Mouse (Mus musculus) left cerebral cortex, postnatal 4 days (tissue): ENCODE data around the gene Zbtb5. TPM values are rescaled to one million over a fixed set of nuclear protein-coding genes. Genes with fewer than 3 reads are reported as not detected.
"Not testable (repeated sequence)": the region's sequence is repeated elsewhere in the genome, so short reads cannot be mapped to it uniquely, and the experiment has no call there.

Experiments
- DNase-seq: peaks from one replicate; pipeline ENCODE4 v3.0.0-alpha.2; 2022
- intact Hi-C: fragments of 180-260 bp; cut with DNase I; formaldehyde crosslinking; loops from one replicate; pipeline ENCODE4 v1.15.1; 2025
- total RNA-seq, 2 experiments: library from RNA; stranded (reverse); gene quantifications; 2 replicates each; pipeline ENCODE4 v1.2.3; 2021

Gene Zbtb5
- 10 to 100 TPM; 30.9 to 33.0 TPM for total RNA-seq

DNA sequence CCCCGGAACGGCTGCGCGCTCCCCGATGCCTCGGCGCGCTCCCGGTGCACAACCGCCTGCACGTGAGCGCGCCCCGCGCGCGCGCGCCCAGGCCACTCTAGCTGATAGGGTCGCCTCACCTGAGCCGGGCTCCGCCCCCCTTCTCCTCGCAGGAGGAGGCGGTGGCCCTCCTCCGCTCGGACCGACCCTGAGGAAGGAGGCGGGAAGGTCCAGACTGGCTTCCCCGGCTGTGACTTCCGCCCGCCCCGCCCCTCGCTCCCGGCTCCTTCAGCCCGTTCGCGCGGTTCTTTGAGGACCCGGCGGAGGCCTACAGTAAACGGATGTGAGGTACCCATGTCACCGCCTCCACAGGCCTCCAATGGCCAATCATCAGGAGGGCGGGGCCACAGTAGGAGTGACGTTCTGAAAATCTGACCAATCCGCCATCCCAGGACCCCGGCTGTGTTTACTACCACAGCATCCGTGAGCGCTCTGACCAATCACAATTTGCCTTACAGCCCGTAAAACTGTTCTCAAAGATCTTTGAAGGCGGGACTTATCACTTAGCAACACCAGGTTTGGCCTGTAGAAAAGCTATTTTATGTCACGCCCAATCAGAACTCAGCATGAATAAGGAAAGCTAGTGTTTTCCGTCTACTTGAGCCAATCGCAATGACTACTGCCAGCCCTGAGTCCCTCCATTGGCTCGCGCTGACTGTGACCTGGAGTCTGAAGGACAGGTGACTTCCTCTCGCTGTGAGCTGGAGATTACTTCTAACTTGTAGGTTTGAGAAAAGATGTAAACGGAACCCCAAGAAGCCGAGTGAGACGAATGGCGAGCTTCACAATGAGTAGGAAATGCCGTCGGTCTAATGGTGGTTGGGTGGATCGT is at the start of gene Zbtb5:
Gene Zbtb5 (minus strand): TSS at position 308 of the 871 bp plus-strand sequence.
- intact Hi-C loops = no loop called here
- peak; percentile 100 for DNase-seq

- DNase-seq = peak; percentile 21
- intact Hi-C loops = no loop called here
Measured at GRCm38 (mm10) chr4:45055451-45055850, 43.2 kb upstream of the Zbtb5 start.

GRCm38 (mm10) chr4:45054862-45055261 is 42.6 kb upstream of the Zbtb5 start:
- DNase-seq = no peak
- intact Hi-C loops = no loop called here

- peak; percentile 30 for DNase-seq
- intact Hi-C loops = no loop called here
Measured at GRCm38 (mm10) chr4:45047956-45048355, 35.7 kb upstream of the Zbtb5 start.

GRCm38 (mm10) chr4:45047286-45047887 is 35.2 kb upstream of the Zbtb5 start:
- peak; percentile 70 for DNase-seq
- intact Hi-C loops = no loop called here

DNA sequence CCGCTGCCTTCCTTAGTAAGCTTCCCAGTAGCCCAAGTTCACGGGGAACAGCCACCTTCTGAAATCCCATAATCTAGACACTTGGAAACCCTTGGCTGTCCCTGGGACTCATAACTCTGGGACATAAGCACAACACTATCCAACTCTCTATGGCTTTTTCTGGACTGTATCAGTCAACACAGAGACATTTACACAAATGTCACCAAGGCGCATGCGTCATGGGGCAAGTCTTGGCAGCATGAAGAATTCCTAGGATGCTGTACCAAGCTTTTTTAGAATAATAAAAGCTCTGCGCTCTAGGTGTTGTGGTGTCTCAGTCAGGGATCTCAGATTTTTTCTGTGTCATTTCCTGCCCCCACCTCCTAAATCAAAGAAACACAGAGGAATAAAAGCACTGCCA is 34.5 kb upstream of the Zbtb5 start:
- DNase-seq = no peak
- intact Hi-C loops = no loop called here

DNA sequence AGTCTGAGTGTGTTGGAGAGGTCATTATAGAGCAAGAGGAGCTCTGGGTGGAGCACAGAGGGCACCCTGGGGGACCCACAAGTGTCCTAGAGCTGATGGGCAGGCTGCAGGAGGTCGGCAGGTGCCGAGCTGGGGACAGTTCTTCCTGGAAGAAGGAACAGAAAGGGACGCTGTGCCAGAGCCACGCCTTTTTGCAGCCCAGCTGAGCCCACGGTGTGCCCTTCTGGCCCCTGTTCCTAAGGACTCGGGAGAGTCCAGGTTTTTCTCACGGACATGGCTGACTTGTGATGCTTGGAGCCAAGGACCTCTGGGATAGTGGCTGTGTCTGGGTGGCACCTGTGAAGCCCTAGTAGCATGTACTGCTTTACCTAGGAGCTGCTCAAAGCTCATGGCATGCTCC is 28.6 kb upstream of the Zbtb5 start:
- intact Hi-C loops = no loop called here
- no peak for DNase-seq

GRCm38 (mm10) chr4:45039546-45039945 is 27.3 kb upstream of the Zbtb5 start:
- DNase-seq = not testable (repeated sequence)
- intact Hi-C loops = loop anchor here (10.0 kb wide), 1 partner anchor 265 kb away; no protein-coding TSS in a partner anchor

GRCm38 (mm10) chr4:45038879-45039278 is 26.7 kb upstream of the Zbtb5 start:
- peak; percentile 21 for DNase-seq
- intact Hi-C loops = loop anchor here (10.0 kb wide), 1 partner anchor 266 kb away; no protein-coding TSS in a partner anchor

DNA sequence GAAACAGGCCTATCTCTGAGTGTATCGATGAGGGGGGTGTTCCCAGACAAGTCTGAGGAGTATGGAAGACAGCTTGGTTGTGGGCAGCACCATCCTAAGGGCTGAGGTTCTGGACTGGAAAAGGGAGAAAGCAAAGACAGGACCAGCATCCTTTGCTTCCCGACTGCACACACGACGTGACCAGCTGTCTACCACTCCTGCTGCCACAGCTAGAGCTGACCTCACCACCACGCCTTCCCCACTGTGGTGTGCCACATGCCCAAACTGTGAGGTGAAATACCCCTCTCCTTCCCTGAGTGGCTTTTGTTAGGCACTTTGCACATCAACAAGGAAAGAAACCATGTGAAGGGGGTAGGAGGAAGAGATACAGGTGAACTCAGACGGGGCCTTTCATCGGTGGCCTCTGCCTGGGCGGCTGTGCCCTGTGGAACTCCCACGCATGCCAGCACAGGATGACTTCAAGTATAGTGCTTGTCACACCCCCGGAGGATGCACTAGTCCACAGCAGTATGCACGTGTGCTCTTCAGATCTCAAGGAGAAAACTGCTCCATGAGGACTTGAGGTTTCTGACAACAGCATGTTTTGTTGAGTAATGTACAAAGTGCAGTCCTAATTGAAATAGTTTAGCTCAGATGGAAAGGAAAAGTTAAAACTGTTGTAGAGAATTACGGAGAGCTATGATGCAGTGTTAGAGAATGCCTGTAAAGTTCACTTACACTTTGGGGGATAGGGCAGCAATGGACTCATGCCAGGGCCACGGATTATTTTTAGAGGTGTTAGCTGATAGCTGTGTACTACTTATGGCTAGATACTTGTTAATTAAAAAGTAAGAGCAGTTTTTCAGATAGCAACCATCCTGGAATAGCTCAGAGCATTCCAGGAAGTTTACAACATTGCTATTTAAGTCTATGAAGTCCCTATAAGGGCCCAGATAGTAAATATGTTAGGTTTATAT is 25.5 kb upstream of the Zbtb5 start:
- no peak for DNase-seq
- intact Hi-C loops = loop anchor here (10.0 kb wide), 1 partner anchor 267 kb away; no protein-coding TSS in a partner anchor

- intact Hi-C loops = loop anchor here (10.0 kb wide), 1 partner anchor 268 kb away; no protein-coding TSS in a partner anchor
Measured at GRCm38 (mm10) chr4:45036571-45036970, 24.4 kb upstream of the Zbtb5 start.

GRCm38 (mm10) chr4:45036048-45036447 is 23.8 kb upstream of the Zbtb5 start:
- no peak for DNase-seq
- intact Hi-C loops = loop anchor here (10.0 kb wide), 1 partner anchor 269 kb away; no protein-coding TSS in a partner anchor

More at GRCm38 (mm10) chr4:45036571-45036970, 24.4 kb upstream of the Zbtb5 start:
- no peak for DNase-seq

- DNase-seq = peak; percentile 37
- intact Hi-C loops = loop anchor here (10.0 kb wide), 1 partner anchor 270 kb away; no protein-coding TSS in a partner anchor
Measured at GRCm38 (mm10) chr4:45034693-45035628, 22.7 kb upstream of the Zbtb5 start.

DNA sequence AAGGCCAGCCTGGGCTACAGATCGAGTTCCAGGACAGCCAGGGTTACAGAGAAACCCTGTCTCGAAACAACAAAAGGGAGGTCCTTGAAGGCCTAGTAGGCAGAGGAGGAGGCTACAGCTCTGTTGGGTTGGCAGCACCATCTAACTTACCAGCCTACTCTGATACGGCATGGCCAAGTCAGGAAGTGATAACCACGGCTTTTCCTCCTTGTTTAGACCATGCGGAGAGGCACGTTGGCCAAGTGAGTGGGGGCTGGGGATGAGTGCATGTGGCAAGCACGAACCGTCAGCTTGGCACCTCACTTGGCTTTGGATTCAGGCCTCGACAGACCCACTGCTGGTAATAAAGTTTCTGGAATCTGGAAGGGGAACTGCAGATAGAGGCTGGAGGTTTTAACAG is 20.4 kb upstream of the Zbtb5 start:
- no peak for DNase-seq

GRCm38 (mm10) chr4:45026459-45026858 is 14.2 kb upstream of the Zbtb5 start:
- DNase-seq = no peak
- intact Hi-C loops = no loop called here

More for the DNA sequence above, 20.4 kb upstream of the Zbtb5 start:
- intact Hi-C loops = loop anchor here (10.0 kb wide), 1 partner anchor 272 kb away; no protein-coding TSS in a partner anchor

- intact Hi-C loops = loop anchor here (5.0 kb wide), 2 partner anchors 263 to 1113 kb away; no protein-coding TSS in a partner anchor
- no peak for DNase-seq
Measured at GRCm38 (mm10) chr4:45019009-45019408, 6.8 kb upstream of the Zbtb5 start.

DNA sequence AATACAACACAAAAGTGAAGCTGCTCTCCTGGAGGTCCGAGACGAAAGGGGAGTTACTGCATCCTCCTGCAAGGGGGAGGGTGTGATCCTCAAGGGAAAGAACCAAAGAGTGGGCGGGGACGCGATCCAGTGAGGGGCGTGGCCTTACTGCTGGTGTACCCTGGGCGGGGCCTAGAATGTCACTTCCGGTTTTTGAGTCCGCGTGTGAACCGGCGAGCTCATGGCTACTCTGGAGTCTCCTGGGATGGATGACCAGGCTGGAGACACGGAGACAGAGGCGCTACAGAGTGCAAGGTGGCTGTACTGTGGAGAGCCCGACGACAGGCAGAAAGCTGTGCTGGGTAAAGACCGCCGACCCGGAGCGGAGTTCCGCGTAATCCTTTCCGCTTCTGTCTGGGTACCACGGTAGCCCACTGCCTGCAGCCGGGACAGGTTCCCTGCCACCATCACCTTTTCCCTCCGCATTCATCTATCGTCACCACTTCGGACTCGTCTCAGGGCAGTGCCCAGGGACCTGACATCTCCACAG is 6.3 kb upstream of the Zbtb5 start, which contains the start of gene Polr1e:
Gene Polr1e (plus strand): TSS at position 132 of the 529 bp plus-strand sequence.
- peak; percentile 90 for DNase-seq

GRCm38 (mm10) chr4:45015615-45016014 is 3.4 kb upstream of the Zbtb5 start:
- peak; percentile 34 for DNase-seq

More for the DNA sequence above, 6.3 kb upstream of the Zbtb5 start, which contains the start of gene Polr1e:
- intact Hi-C loops = loop anchor here (5.0 kb wide), 2 partner anchors 264 to 1114 kb away; no protein-coding TSS in a partner anchor

More at GRCm38 (mm10) chr4:45015615-45016014, 3.4 kb upstream of the Zbtb5 start:
- intact Hi-C loops = loop anchor here (5.0 kb wide), 2 partner anchors 267 to 1117 kb away; no protein-coding TSS in a partner anchor
